Comparison of ENCODE assay signal across 11 mouse cellular contexts in the genomic region with DNA sequence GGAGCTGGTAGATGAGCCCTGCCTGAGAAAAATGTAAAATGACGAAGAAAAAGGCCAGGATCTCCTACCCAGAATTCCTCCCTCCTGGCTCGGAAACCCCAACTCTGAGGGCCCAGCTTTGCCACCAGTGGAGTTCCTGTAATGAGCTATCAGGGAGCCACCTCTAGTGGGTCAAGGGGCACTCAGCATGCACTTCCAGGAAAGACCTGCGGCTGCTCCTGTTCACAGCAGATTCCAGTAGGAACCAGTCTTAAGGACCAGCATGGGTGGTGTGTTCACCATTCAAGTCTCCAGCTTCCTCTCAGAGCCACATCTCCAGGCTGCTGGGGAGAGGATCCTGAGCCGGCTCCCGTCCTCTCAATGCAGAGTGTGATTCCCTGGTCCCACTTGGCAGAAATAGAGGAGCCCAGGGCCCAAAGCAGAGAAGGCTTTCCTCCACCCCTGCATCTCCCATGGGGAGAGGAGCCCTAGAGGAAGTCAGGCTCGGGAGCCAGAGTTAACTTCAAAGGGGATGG. TPM values are rescaled to one million over a fixed set of nuclear protein-coding genes. Genes with fewer than 3 reads are reported as not detected.
DNase-seq lines count a peak whose midpoint lies in the region; ATAC-seq and TF ChIP-seq lines count a peak whose summit lies in the region.
"Had no signal": no experiment of that assay in that cellular context is flagged by ENCODE, and none has a peak within 500 bp of the region (broad histone marks: within the 10 kb centered on the region; RNA-seq: fewer than 3 reads in every experiment).

No protein-coding gene starts in this region.

- H3K27ac ChIP-seq in heart, embryonic 10.5 days = no peak overlapping the region
- no peak overlapping the region for H3K27ac ChIP-seq in midbrain, postnatal 0 days (ENCODE audit: low read depth, low read length)
- H3K27ac ChIP-seq in midbrain, embryonic 14.5 days (replicated peaks; ENCODE audit: low read depth, low read length) = no peak overlapping the region
- H3K27ac ChIP-seq in limb, embryonic 13.5 days = no peak overlapping the region

- H3K4me1 ChIP-seq in heart, embryonic 10.5 days = peaks cover 62% of the 10 kb centered on the region
- H3K4me1 ChIP-seq in midbrain, postnatal 0 days (ENCODE audit: insufficient read depth, low read length) = peaks cover 5% of the 10 kb centered on the region
- H3K4me1 ChIP-seq in midbrain, embryonic 14.5 days (ENCODE audit: control insufficient read depth, insufficient read depth, low read length) = peaks cover 11% of the 10 kb centered on the region
- H3K4me1 ChIP-seq in limb, embryonic 13.5 days = peaks cover 48% of the 10 kb centered on the region

- peak overlapping the region; percentile 59; the same call in 1 of the 2 replicates for H3K4me3 ChIP-seq in heart, embryonic 10.5 days
- H3K4me3 ChIP-seq in midbrain, postnatal 0 days (ENCODE audit: low read depth, low read length) = no peak overlapping the region
- H3K4me3 ChIP-seq in midbrain, embryonic 14.5 days (replicated peaks; ENCODE audit: low read depth, low read length) = no peak overlapping the region
- peak overlapping the region; percentile 55 for H3K4me3 ChIP-seq in limb, embryonic 13.5 days
- H3K4me3 ChIP-seq: erythroblast, embryonic 14.5 days had no signal

- H3K27me3 ChIP-seq in heart, embryonic 10.5 days (ENCODE audit: insufficient read depth, poor library complexity, severe bottlenecking) = peaks cover 15% of the 10 kb centered on the region
- no peaks in the 10 kb centered on the region for H3K27me3 ChIP-seq in midbrain, postnatal 0 days (ENCODE audit: insufficient read depth, low read length)
- peaks cover 5% of the 10 kb centered on the region for H3K27me3 ChIP-seq in midbrain, embryonic 14.5 days (ENCODE audit: control insufficient read depth, insufficient read depth, low read length)
- H3K27me3 ChIP-seq in limb, embryonic 13.5 days = no peaks in the 10 kb centered on the region

- TF ChIP-seq CTCF in midbrain, postnatal 0 days (IDR thresholded peaks at IDR 0.05) = no peak

- H3K9ac ChIP-seq in midbrain, postnatal 0 days (replicated peaks; ENCODE audit: low read length, poor library complexity, severe bottlenecking) = no peak overlapping the region
- no peak overlapping the region for H3K9ac ChIP-seq in midbrain, embryonic 14.5 days (replicated peaks; ENCODE audit: low read length)
- peak overlapping the region; percentile 71; the same call in 1 of the 2 replicates for H3K9ac ChIP-seq in limb, embryonic 13.5 days

- H3K4me2 ChIP-seq in midbrain, postnatal 0 days (ENCODE audit: low read depth, low read length, poor library complexity, severe bottlenecking) = 0 out of 2 replicates have a peak overlapping the region, but pooled peaks have one; percentile 61
- no peak overlapping the region for H3K4me2 ChIP-seq in midbrain, embryonic 14.5 days (ENCODE audit: low read length)
- peak overlapping the region; percentile 86 for H3K4me2 ChIP-seq in limb, embryonic 13.5 days (replicated peaks)

- no peak for ATAC-seq in midbrain, postnatal 0 days (ENCODE audit: low FRiP score)
- no peak for ATAC-seq in midbrain, embryonic 14.5 days (ENCODE audit: low FRiP score, low TSS enrichment)
- ATAC-seq in limb, embryonic 13.5 days (ENCODE audit: low FRiP score, low read depth) = no peak

- WGBS in heart, embryonic 10.5 days = 46% methylated on average over 6 of the region's 6 CpGs
- 67% methylated on average over 6 of the region's 6 CpGs for WGBS in midbrain, postnatal 0 days
- WGBS in midbrain, embryonic 14.5 days = 68% methylated on average over 6 of the region's 6 CpGs
- 49% methylated on average over 6 of the region's 6 CpGs for WGBS in limb, embryonic 13.5 days

- no peaks in the 10 kb centered on the region for H3K36me3 ChIP-seq in heart, embryonic 10.5 days
- H3K36me3 ChIP-seq in midbrain, postnatal 0 days (ENCODE audit: insufficient read depth, low read length) = no peaks in the 10 kb centered on the region
- no peaks in the 10 kb centered on the region for H3K36me3 ChIP-seq in midbrain, embryonic 14.5 days (ENCODE audit: control insufficient read depth, insufficient read depth, low read length)
- H3K36me3 ChIP-seq in limb, embryonic 13.5 days = no peaks in the 10 kb centered on the region

- H3K9me3 ChIP-seq in heart, embryonic 10.5 days = no peaks in the 10 kb centered on the region
- no peaks in the 10 kb centered on the region for H3K9me3 ChIP-seq in midbrain, postnatal 0 days (ENCODE audit: low read length)
- H3K9me3 ChIP-seq in midbrain, embryonic 14.5 days (ENCODE audit: control insufficient read depth, low read length) = no peaks in the 10 kb centered on the region
- H3K9me3 ChIP-seq in limb, embryonic 13.5 days = no peaks in the 10 kb centered on the region

- DNase-seq in heart, embryonic 10.5 days (ENCODE audit: low spot score) = no peak
- DNase-seq in heart, adult 11 months = no peak
- DNase-seq in midbrain, postnatal 0 days (ENCODE audit: low spot score) = no peak
- DNase-seq in midbrain, embryonic 14.5 days = no peak
- no peak for DNase-seq in thymus, postnatal 25 days
- DNase-seq in T-cell, adult 2 months (ENCODE audit: low spot score) = no peak
- no peak for DNase-seq in right cerebral cortex, postnatal 14 days
- DNase-seq: B cell, adult 2 months; spleen, adult 18-20 months had no signal

RNA-seq across cellular contexts. Expression of a gene that starts 28.0 kb away (rescaled TPM):
- polyA plus RNA-seq in heart, embryonic 10.5 days (2016; fragmentation: Nextera tagmentation; extraction: Ambion mirVana) = 4.2 and 6.1 TPM in 2 replicates
- 6.7 and 19.8 TPM in 2 replicates for total RNA-seq in midbrain, postnatal 0 days (2014; rRNA removed)
- polyA plus RNA-seq in midbrain, postnatal 0 days (2015; fragmentation: Nextera tagmentation; extraction: Ambion mirVana) = 8.0 and 8.5 TPM in 2 replicates
- polyA plus RNA-seq in midbrain, embryonic 14.5 days (2014; fragmentation: Nextera tagmentation; extraction: Ambion mirVana) = 3.2 and 4.2 TPM in 2 replicates
- 14.1 and 16.4 TPM in 2 replicates for polyA plus RNA-seq in limb, embryonic 13.5 days (2015; fragmentation: Nextera tagmentation; extraction: Ambion mirVana)
- polyA plus RNA-seq: erythroblast, embryonic 14.5 days had no signal

RNA-seq across cellular contexts. Expression of a gene that starts 51.1 kb away (rescaled TPM):
- polyA plus RNA-seq in heart, embryonic 10.5 days (2016; fragmentation: Nextera tagmentation; extraction: Ambion mirVana) = 24.6 and 25.4 TPM in 2 replicates
- total RNA-seq in midbrain, postnatal 0 days (2014; rRNA removed) = 27.1 and 28.3 TPM in 2 replicates
- 16.4 and 17.0 TPM in 2 replicates for polyA plus RNA-seq in midbrain, postnatal 0 days (2015; fragmentation: Nextera tagmentation; extraction: Ambion mirVana)
- polyA plus RNA-seq in midbrain, embryonic 14.5 days (2014; fragmentation: Nextera tagmentation; extraction: Ambion mirVana) = 19.3 and 19.4 TPM in 2 replicates
- polyA plus RNA-seq in limb, embryonic 13.5 days (2015; fragmentation: Nextera tagmentation; extraction: Ambion mirVana) = 33.0 and 33.5 TPM in 2 replicates

Comparison
In these comparisons a context has a peak if more than half of its experiments do, and no peak if none do; other contexts are left out.
1. H3K4me3 ChIP-seq: peak in heart, embryonic 10.5 days (single experiment) and limb, embryonic 13.5 days (single experiment); none in midbrain, postnatal 0 days (single experiment) and midbrain, embryonic 14.5 days (single experiment).